In the genomic region with DNA sequence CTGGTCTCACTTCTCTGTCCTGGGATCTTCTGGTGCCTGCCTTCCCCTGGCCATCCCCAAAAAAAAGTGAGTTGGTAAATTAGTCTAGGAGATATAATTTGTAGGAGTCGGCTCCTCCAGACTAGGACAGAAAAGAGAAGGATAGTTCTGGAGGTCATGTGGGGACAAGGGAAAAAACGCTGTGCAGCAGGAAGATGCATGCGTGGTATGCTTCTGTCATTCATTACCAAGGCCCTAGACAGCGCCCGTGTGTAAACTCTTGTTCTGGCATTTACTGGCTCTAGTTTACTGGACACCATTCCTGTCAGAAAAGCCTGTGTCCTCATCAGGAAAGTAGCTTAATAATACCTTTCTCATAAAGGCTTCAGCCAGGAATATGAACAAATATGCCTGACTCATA, we compare ENCODE assay signal across 19 mouse cellular contexts. TPM values are rescaled to one million over a fixed set of nuclear protein-coding genes. Genes with fewer than 3 reads are reported as not detected.
DNase-seq lines count a peak whose midpoint lies in the region; ATAC-seq and TF ChIP-seq lines count a peak whose summit lies in the region.
"Had no signal": no experiment of that assay in that cellular context is flagged by ENCODE, and none has a peak within 500 bp of the region (broad histone marks: within the 10 kb centered on the region; RNA-seq: fewer than 3 reads in every experiment).

No protein-coding gene starts in this region.

- no peaks in the 10 kb centered on the region for H3K9me3 ChIP-seq in heart, embryonic 11.5 days (replicated peaks; ENCODE audit: control insufficient read depth, low read length)
- H3K9me3 ChIP-seq in kidney, embryonic 16.5 days (ENCODE audit: low read length): no peaks in the 10 kb centered on the region
- no peaks in the 10 kb centered on the region for H3K9me3 ChIP-seq in limb, embryonic 14.5 days (ENCODE audit: control insufficient read depth, low read length)
- H3K9me3 ChIP-seq: hindbrain, embryonic 12.5 days had no signal

- H3K27ac ChIP-seq in heart, embryonic 11.5 days (ENCODE audit: low read depth, low read length): no peak overlapping the region
- H3K27ac ChIP-seq in kidney, embryonic 16.5 days (ENCODE audit: low read length): no peak overlapping the region
- H3K27ac ChIP-seq in limb, embryonic 14.5 days (replicated peaks; ENCODE audit: low read depth, low read length): peak overlapping the region; percentile 46
- H3K27ac ChIP-seq: hindbrain, embryonic 12.5 days had no signal

- H3K9ac ChIP-seq in heart, embryonic 11.5 days (ENCODE audit: low read depth, low read length): no peak overlapping the region
- no peak overlapping the region for H3K9ac ChIP-seq in kidney, embryonic 16.5 days (replicated peaks; ENCODE audit: low read length)
- no peak overlapping the region for H3K9ac ChIP-seq in limb, embryonic 14.5 days (ENCODE audit: low read depth, low read length, severe bottlenecking)
- H3K9ac ChIP-seq: forebrain, postnatal 0 days; hindbrain, embryonic 12.5 days had no signal

- H3K36me3 ChIP-seq in heart, embryonic 11.5 days (ENCODE audit: control insufficient read depth, insufficient read depth, low read length): no peaks in the 10 kb centered on the region
- no peaks in the 10 kb centered on the region for H3K36me3 ChIP-seq in kidney, embryonic 16.5 days (ENCODE audit: insufficient read depth, low read length)
- H3K36me3 ChIP-seq in limb, embryonic 14.5 days (ENCODE audit: control insufficient read depth, insufficient read depth, low read length): peaks cover 21% of the 10 kb centered on the region
- H3K36me3 ChIP-seq: hindbrain, embryonic 12.5 days had no signal

- ATAC-seq in heart, embryonic 11.5 days (replicated peaks; ENCODE audit: insufficient number of reproducible peaks, low FRiP score, low TSS enrichment): no peak
- ATAC-seq in kidney, embryonic 16.5 days (ENCODE audit: low FRiP score, low TSS enrichment): no peak
- ATAC-seq in limb, embryonic 14.5 days (ENCODE audit: low FRiP score, low read depth): no peak
- ATAC-seq: forebrain, postnatal 0 days; intestine, postnatal 0 days; midbrain, embryonic 16.5 days had no signal

- TF ChIP-seq POLR2A in limb, embryonic 14.5 days (IDR thresholded peaks at IDR 0.05; ENCODE audit: borderline replicate concordance, extremely low read depth, insufficient read depth, insufficient read length): no peak

- WGBS in heart, embryonic 11.5 days (ENCODE audit: insufficient replicate concordance): 66% methylated on average over 5 of the region's 5 CpGs
- whole genome bisulfite sequencing in kidney, embryonic 16.5 days: 71% methylated on average over 5 of the region's 5 CpGs
- WGBS in limb, embryonic 14.5 days: 63% methylated on average over 5 of the region's 5 CpGs

- H3K4me2 ChIP-seq in heart, embryonic 11.5 days: no peak overlapping the region
- no peak overlapping the region for H3K4me2 ChIP-seq in kidney, embryonic 16.5 days (replicated peaks; ENCODE audit: low read depth, low read length)
- H3K4me2 ChIP-seq in limb, embryonic 14.5 days (replicated peaks; ENCODE audit: low read depth, low read length, severe bottlenecking): no peak overlapping the region
- H3K4me2 ChIP-seq: hindbrain, embryonic 12.5 days had no signal

- no peaks in the 10 kb centered on the region for H3K27me3 ChIP-seq in heart, embryonic 11.5 days (ENCODE audit: control insufficient read depth, insufficient read depth, low read length)
- H3K27me3 ChIP-seq in kidney, embryonic 16.5 days (ENCODE audit: insufficient read depth, low read length): no peaks in the 10 kb centered on the region
- no peaks in the 10 kb centered on the region for H3K27me3 ChIP-seq in limb, embryonic 14.5 days (ENCODE audit: control insufficient read depth, insufficient read depth, low read length)
- H3K27me3 ChIP-seq: hindbrain, embryonic 12.5 days had no signal

- H3K4me3 ChIP-seq in heart, embryonic 11.5 days (ENCODE audit: low read depth, low read length): no peak overlapping the region
- H3K4me3 ChIP-seq in kidney, embryonic 16.5 days (ENCODE audit: low read length): no peak overlapping the region
- no peak overlapping the region for H3K4me3 ChIP-seq in limb, embryonic 14.5 days (replicated peaks; ENCODE audit: low read length)
- H3K4me3 ChIP-seq: hindbrain, embryonic 12.5 days had no signal

- no peaks in the 10 kb centered on the region for H3K4me1 ChIP-seq in heart, embryonic 11.5 days (ENCODE audit: control insufficient read depth, insufficient read depth, low read length)
- H3K4me1 ChIP-seq in kidney, embryonic 16.5 days (ENCODE audit: insufficient read depth, low read length): peaks cover 5% of the 10 kb centered on the region; the same call in 1 of the 2 replicates
- H3K4me1 ChIP-seq in limb, embryonic 14.5 days (ENCODE audit: control insufficient read depth, insufficient read depth, low read length): peaks cover 3% of the 10 kb centered on the region; the same call in 1 of the 2 replicates

- DNase-seq in heart, adult 11 months: peak; percentile 57
- DNase-seq in kidney, adult 9 months: peak; percentile 51
- peak; percentile 3 for DNase-seq in brain, adult 2 months (ENCODE audit: low read depth, low spot score)
- no peak for DNase-seq in limb, embryonic 14.5 days (ENCODE audit: low spot score)
- no peak for DNase-seq in frontal cortex, postnatal 36 days (ENCODE audit: low spot score in 2 of 2)
- DNase-seq in right cerebral cortex, postnatal 10 days (ENCODE audit: low spot score in 2 of 2): no peak
- DNase-seq: cerebellum, adult 11-12 months; cerebellum, postnatal 10 days; forebrain, postnatal 0 days; gastrocnemius, postnatal 36 days; lung, postnatal 4 days; right cerebral cortex, postnatal 14 days had no signal

RNA-seq across cellular contexts. Expression of a gene that starts 21.1 kb away (rescaled TPM):
- 35.1 and 38.7 TPM in 2 replicates for polyA plus RNA-seq in heart, embryonic 11.5 days (2014; fragmentation: Nextera tagmentation; extraction: Ambion mirVana)
- polyA plus RNA-seq in kidney, embryonic 16.5 days (2015; fragmentation: Nextera tagmentation; extraction: Ambion mirVana): 32.8 and 34.1 TPM in 2 replicates
- polyA plus RNA-seq in limb, embryonic 14.5 days (2012; rRNA removed): 25.5 and 31.5 TPM in 2 replicates
- polyA plus RNA-seq in limb, embryonic 14.5 days (2014; fragmentation: Nextera tagmentation; extraction: Ambion mirVana): 44.2 and 51.0 TPM in 2 replicates

RNA-seq across cellular contexts. Expression of a gene that starts 21.2 kb away (rescaled TPM):
- 70.4 and 79.3 TPM in 2 replicates for polyA plus RNA-seq in heart, embryonic 11.5 days (2014; fragmentation: Nextera tagmentation; extraction: Ambion mirVana)
- 96.2 and 108 TPM in 2 replicates for polyA plus RNA-seq in kidney, embryonic 16.5 days (2015; fragmentation: Nextera tagmentation; extraction: Ambion mirVana)
- polyA plus RNA-seq in limb, embryonic 14.5 days (2012; rRNA removed): 52.2 and 60.1 TPM in 2 replicates
- 82.4 and 90.5 TPM in 2 replicates for polyA plus RNA-seq in limb, embryonic 14.5 days (2014; fragmentation: Nextera tagmentation; extraction: Ambion mirVana)

RNA-seq across cellular contexts. Expression of a gene that starts 32.5 kb away (rescaled TPM):
- polyA plus RNA-seq in heart, embryonic 11.5 days (2014; fragmentation: Nextera tagmentation; extraction: Ambion mirVana): not detected in 2 replicates
- polyA plus RNA-seq in kidney, embryonic 16.5 days (2015; fragmentation: Nextera tagmentation; extraction: Ambion mirVana): 0.47 and 0.68 TPM in 2 replicates
- 0.06 and 0.09 TPM in 2 replicates for polyA plus RNA-seq in limb, embryonic 14.5 days (2012; rRNA removed)
- polyA plus RNA-seq in limb, embryonic 14.5 days (2014; fragmentation: Nextera tagmentation; extraction: Ambion mirVana): not detected in 2 replicates
- polyA plus RNA-seq: embryonic facial prominence, embryonic 11.5 days; forebrain, embryonic 11.5 days; forebrain, postnatal 0 days; hindbrain, embryonic 12.5 days; midbrain, embryonic 16.5 days had no signal

RNA-seq across cellular contexts. Expression of a gene that starts 39.7 kb away (rescaled TPM):
- 41.6 and 43.8 TPM in 2 replicates for polyA plus RNA-seq in heart, embryonic 11.5 days (2014; fragmentation: Nextera tagmentation; extraction: Ambion mirVana)
- 54.7 and 57.3 TPM in 2 replicates for polyA plus RNA-seq in kidney, embryonic 16.5 days (2015; fragmentation: Nextera tagmentation; extraction: Ambion mirVana)
- polyA plus RNA-seq in limb, embryonic 14.5 days (2012; rRNA removed): 35.8 and 44.3 TPM in 2 replicates
- 55.2 and 59.6 TPM in 2 replicates for polyA plus RNA-seq in limb, embryonic 14.5 days (2014; fragmentation: Nextera tagmentation; extraction: Ambion mirVana)

Comparison
In these comparisons a context has a peak if more than half of its experiments do, and no peak if none do; other contexts are left out.
1. DNase-seq: peak in heart, adult 11 months (single experiment), kidney, adult 9 months (single experiment) and brain, adult 2 months (single experiment); none in limb, embryonic 14.5 days (single experiment), frontal cortex, postnatal 36 days (0 of 2) and right cerebral cortex, postnatal 10 days (0 of 2).